Mouse (Mus musculus) hematopoietic multipotent progenitor cell, adult 10-12 weeks (in vitro differentiated cells): Measurements from ENCODE around the gene Crybb3. TPM values are rescaled to one million over a fixed set of nuclear protein-coding genes. Genes with fewer than 3 reads are reported as not detected.

ENCODE experiments used
- polyA plus RNA-seq: library from polyadenylated mRNA; stranded (reverse); fragments of >175 nt; gene quantifications from 2 replicates; pipeline ENCODE4 v1.2.3, GENCODE M21; 2012; ENCODE audit warnings: low replicate concordance

The Crybb3 gene
- polyA plus RNA-seq: 0.26 TPM in 1 of 2 replicates, not detected in the other

GRCm38 (mm10) chr5:113081439-113081838 lies at the start of gene Crybb3:
Gene Crybb3, minus strand, starts transcription at chr5:113081584.

GRCm38 (mm10) chr5:113070017-113070416 lies 11.4 kb downstream of the Crybb3 start, which contains the start of gene Crybb2:
Gene Crybb2, minus strand, starts transcription at chr5:113070117.

Other genes starting within 250 kb of the Crybb3 start
- gene Myo18b, start 185.2 kb downstream of the Crybb3 start, polyA plus RNA-seq: 1.0 and 2.4 TPM in 2 replicates
- 7.8 and 8.3 TPM in 2 replicates for gene Grk3, start 65.8 kb downstream of the Crybb3 start, polyA plus RNA-seq
- 0.24 TPM in 1 of 2 replicates, not detected in the other for gene Crybb2, start 11.5 kb downstream of the Crybb3 start, polyA plus RNA-seq
- gene 2900026A02Rik, start 139.7 kb upstream of the Crybb3 start, polyA plus RNA-seq: 2.2 and 3.3 TPM in 2 replicates
- gene Tmem211, start 145.3 kb upstream of the Crybb3 start, polyA plus RNA-seq: not detected in 2 replicates
- gene Sgsm1, start 229.2 kb upstream of the Crybb3 start, polyA plus RNA-seq: not detected in 2 replicates